Mouse (Mus musculus): ENCODE results near the gene Shroom3. TPM values are rescaled to one million over a fixed set of nuclear protein-coding genes. Genes with fewer than 3 reads are reported as not detected.
A peak's percentile ranks its signal among the peaks of the same experiment; 100 is the strongest.

Shroom3 gene
- total and polyA plus RNA-seq, 3 experiments: not detected

- Histone ChIP-seq H3K79me2 (ENCODE audit: control insufficient read depth, insufficient read depth, low read length, poor library complexity) (no peaks in the 10 kb centered on the region), H3K27ac (ENCODE audit: control insufficient read depth, low read depth, low read length) (no peak overlapping the region), H3K27me3 (ENCODE audit: control insufficient read depth in 1 of 2, insufficient read depth in 2 of 2, low read length in 2 of 2) (no peaks in the 10 kb centered on the region), H3K4me3 (ENCODE audit: control insufficient read depth in 1 of 2, insufficient read depth in 1 of 2, low read depth in 2 of 2, low read length in 2 of 2) (no peak overlapping the region), H3K9me3 (replicated peaks; ENCODE audit: insufficient read depth, low read length) (no peaks in the 10 kb centered on the region), H3K9ac (ENCODE audit: control insufficient read depth, low read depth, low read length, poor library complexity, severe bottlenecking) (no peak overlapping the region), H3K36me3 (ENCODE audit: control insufficient read depth in 1 of 2, insufficient read depth in 2 of 2, low read length in 2 of 2) (no peaks in the 10 kb centered on the region), H3K4me1 (ENCODE audit: control insufficient read depth in 1 of 2, insufficient read depth in 2 of 2, low read length in 2 of 2) (no peaks in the 10 kb centered on the region)
- DNase-seq (ENCODE audit: low read depth, low spot score): peak; percentile 49
- peak; percentile 61 for TF ChIP-seq SMC3 (IDR thresholded peaks at IDR 0.05; ENCODE audit: low read depth, low read length)
- peak; percentile 29; the same call in 1 of the 2 replicates for TF ChIP-seq ZC3H11A (IDR thresholded peaks at IDR 0.05; ENCODE audit: low read depth, low read length)
- no peak for TF ChIP-seq GATA1 (IDR thresholded peaks at IDR 0.05; ENCODE audit: low read depth, low read length)
- no peak for TF ChIP-seq MXI1 (IDR thresholded peaks at IDR 0.05; ENCODE audit: low read depth, low read length)
- TF ChIP-seq JUND (IDR thresholded peaks at IDR 0.05; ENCODE audit: low read depth, low read length): no peak
- no peak for TF ChIP-seq ZMIZ1 (IDR thresholded peaks at IDR 0.05; ENCODE audit: low read depth, low read length)
- TF ChIP-seq RAD21 (IDR thresholded peaks at IDR 0.05; ENCODE audit: low read depth, low read length): peak; percentile 65
- no peak for TF ChIP-seq MEF2A (IDR thresholded peaks at IDR 0.05; ENCODE audit: extremely low read depth, insufficient replicate concordance, low read depth, low read length, poor library complexity, severe bottlenecking)
- no peak for TF ChIP-seq BHLHE40 (IDR thresholded peaks at IDR 0.05; ENCODE audit: borderline replicate concordance, low read depth, low read length)
- TF ChIP-seq HCFC1 (IDR thresholded peaks at IDR 0.05; ENCODE audit: low read depth, low read length): no peak
- peak; percentile 31; the same call in 1 of the 2 replicates for TF ChIP-seq USF1 (IDR thresholded peaks at IDR 0.05; ENCODE audit: low read depth, low read length)
- TF ChIP-seq GABPA (IDR thresholded peaks at IDR 0.05; ENCODE audit: low read depth, low read length): no peak
- TF ChIP-seq SIN3A (IDR thresholded peaks at IDR 0.05; ENCODE audit: low read length): no peak
- TF ChIP-seq CTCF (IDR thresholded peaks at IDR 0.05 in 2 of 3, conservative IDR thresholded peaks at IDR 0.05 in 1 of 3; ENCODE audit: control insufficient read depth in 1 of 3, insufficient read depth in 1 of 3, low read depth in 2 of 3, low read length in 3 of 3, poor library complexity in 1 of 3, severe bottlenecking in 1 of 3): peak; percentile 43 to 69 (median 45); a peak in 5 of 6 replicates
- no peak for TF ChIP-seq E2F4 (IDR thresholded peaks at IDR 0.05; ENCODE audit: borderline replicate concordance, low read depth, low read length)
- no peak for TF ChIP-seq ZNF384 (IDR thresholded peaks at IDR 0.05; ENCODE audit: low read depth, low read length)
- no peak for TF ChIP-seq TAL1 (IDR thresholded peaks at IDR 0.05; ENCODE audit: low read length)
- no peak for TF ChIP-seq USF2 (IDR thresholded peaks at IDR 0.05; ENCODE audit: borderline replicate concordance in 1 of 2, insufficient read depth in 1 of 2, low read depth in 1 of 2, low read length in 2 of 2)
- no peak for TF ChIP-seq ELF1 (IDR thresholded peaks at IDR 0.05; ENCODE audit: low read depth, low read length)
These were observed 42.7 kb downstream of the Shroom3 start for GRCm38 (mm10) chr5:92725935-92726334.

GRCm38 (mm10) chr5:92728252-92728828, 45.1 kb downstream of the Shroom3 start:
- Histone ChIP-seq H3K9ac (ENCODE audit: control insufficient read depth, low read depth, low read length, poor library complexity, severe bottlenecking) (no peak overlapping the region), H3K36me3 (ENCODE audit: control insufficient read depth in 1 of 2, insufficient read depth in 2 of 2, low read length in 2 of 2) (no peaks in the 10 kb centered on the region), H3K9me3 (replicated peaks; ENCODE audit: insufficient read depth, low read length) (no peaks in the 10 kb centered on the region), H3K27me3 (ENCODE audit: control insufficient read depth in 1 of 2, insufficient read depth in 2 of 2, low read length in 2 of 2) (no peaks in the 10 kb centered on the region), H3K79me2 (ENCODE audit: control insufficient read depth, insufficient read depth, low read length, poor library complexity) (no peaks in the 10 kb centered on the region), H3K27ac (ENCODE audit: control insufficient read depth, low read depth, low read length) (no peak overlapping the region), H3K4me3 (ENCODE audit: control insufficient read depth in 1 of 2, insufficient read depth in 1 of 2, low read depth in 2 of 2, low read length in 2 of 2) (no peak overlapping the region), H3K4me1 (ENCODE audit: control insufficient read depth in 1 of 2, insufficient read depth in 2 of 2, low read length in 2 of 2) (no peaks in the 10 kb centered on the region)
- no peak for DNase-seq (ENCODE audit: low read depth, low spot score)
- TF ChIP-seq EP300 (IDR thresholded peaks at IDR 0.05; ENCODE audit: low read depth in 1 of 2, low read length in 2 of 2): no peak
- peak; percentile 22 for TF ChIP-seq RAD21 (IDR thresholded peaks at IDR 0.05; ENCODE audit: low read depth, low read length)
- peak; percentile 25; the same call in 1 of the 2 replicates for TF ChIP-seq SMC3 (IDR thresholded peaks at IDR 0.05; ENCODE audit: low read depth, low read length)
- TF ChIP-seq ZC3H11A (IDR thresholded peaks at IDR 0.05; ENCODE audit: low read depth, low read length): no peak
- TF ChIP-seq ZMIZ1 (IDR thresholded peaks at IDR 0.05; ENCODE audit: low read depth, low read length): no peak
- peak in 1 of 3 experiments; percentile 9; a peak in 2 of 6 replicates for TF ChIP-seq CTCF (IDR thresholded peaks at IDR 0.05 in 2 of 3, conservative IDR thresholded peaks at IDR 0.05 in 1 of 3; ENCODE audit: control insufficient read depth in 1 of 3, insufficient read depth in 1 of 3, low read depth in 2 of 3, low read length in 3 of 3, poor library complexity in 1 of 3, severe bottlenecking in 1 of 3)
